Comparison of ENCODE assay signal across 13 mouse cellular contexts in genomic region chr10:43075535-43076152, GRCm38 (mm10).
A peak's percentile ranks its signal among the peaks of the same experiment; 100 is the strongest.
DNase-seq lines count a peak whose midpoint lies in the region; ATAC-seq lines count a peak whose summit lies in the region.
"Had no signal": no experiment of that assay in that cellular context is flagged by ENCODE, and none has a peak within 500 bp of the region (broad histone marks: within the 10 kb centered on the region; RNA-seq: fewer than 3 reads in every experiment).

No protein-coding gene starts in this region.

- no peaks in the 10 kb centered on the region for H3K27me3 ChIP-seq in heart, embryonic 13.5 days (replicated peaks)
- H3K27me3 ChIP-seq: kidney, embryonic 15.5 days had no signal

- 0 out of 2 replicates have a peak overlapping the region, but pooled peaks have one; percentile 8 for H3K4me2 ChIP-seq in heart, embryonic 13.5 days
- H3K4me2 ChIP-seq: kidney, embryonic 15.5 days; liver, embryonic 11.5 days had no signal

- no peak overlapping the region for H3K4me3 ChIP-seq in heart, embryonic 13.5 days
- H3K4me3 ChIP-seq: heart, embryonic 10.5 days; kidney, embryonic 15.5 days; megakaryocyte, embryonic 14.5 days had no signal

- intact Hi-C loops in heart, postnatal 14 days (cut with DNase I): no loop called here
- intact Hi-C loops in left cerebral cortex, postnatal 14 days (cut with DNase I): no loop called here

- no peak overlapping the region for H3K9ac ChIP-seq in heart, embryonic 13.5 days
- H3K9ac ChIP-seq: kidney, embryonic 15.5 days had no signal

- no peaks in the 10 kb centered on the region for H3K9me3 ChIP-seq in heart, embryonic 13.5 days
- H3K9me3 ChIP-seq: heart, embryonic 10.5 days; kidney, embryonic 15.5 days; megakaryocyte, embryonic 14.5 days had no signal

- 53% methylated on average over 13 of the region's 13 CpGs for whole genome bisulfite sequencing in heart, embryonic 13.5 days

- no peak for ATAC-seq in heart, embryonic 13.5 days (ENCODE audit: extremely low read depth, insufficient number of reproducible peaks, low FRiP score, low TSS enrichment)

- H3K36me3 ChIP-seq in heart, embryonic 13.5 days: no peaks in the 10 kb centered on the region
- H3K36me3 ChIP-seq: heart, embryonic 10.5 days; kidney, embryonic 15.5 days had no signal

- no peak overlapping the region for H3K27ac ChIP-seq in heart, embryonic 13.5 days (replicated peaks)
- H3K27ac ChIP-seq: heart, embryonic 10.5 days; kidney, embryonic 15.5 days had no signal

- peaks cover 22% of the 10 kb centered on the region for H3K4me1 ChIP-seq in heart, embryonic 13.5 days
- H3K4me1 ChIP-seq: kidney, embryonic 15.5 days; megakaryocyte, embryonic 14.5 days had no signal

- DNase-seq in heart, postnatal 14 days: no peak
- peak; percentile 30 for DNase-seq in MEL-GATA-1-ER (ENCODE audit: extremely low read depth, low read depth)
- DNase-seq in frontal cortex, adult 2 months (ENCODE audit: extremely low spot score in 1 of 2, low spot score in 1 of 2): peak; percentile 65 to 82
- DNase-seq in left cerebral cortex, postnatal 14 days (ENCODE audit: low spot score in 2 of 2): peak; percentile 79 to 81
- no peak for DNase-seq in adrenal gland, postnatal 4 days (ENCODE audit: low spot score in 2 of 2)
- DNase-seq in urinary bladder, postnatal 25 days (ENCODE audit: low spot score): no peak
- no peak for DNase-seq in c-Kit-positive CD71-positive TER-119-positive erythroid progenitor cells, embryonic 14.5 days (ENCODE audit: low spot score)
- DNase-seq: cerebellum, adult 11-12 months had no signal

Comparison
In these comparisons a context has a peak if more than half of its experiments do, and no peak if none do; other contexts are left out.
1. DNase-seq: peak in MEL-GATA-1-ER (single experiment), frontal cortex, adult 2 months (2 of 2) and left cerebral cortex, postnatal 14 days (2 of 2); none in heart, postnatal 14 days (0 of 2), adrenal gland, postnatal 4 days (0 of 2), urinary bladder, postnatal 25 days (single experiment) and c-Kit-positive CD71-positive TER-119-positive erythroid progenitor cells, embryonic 14.5 days (single experiment).